In genomic region chr9:56828146-56828545, GRCm38 (mm10) we compare ENCODE assay signal across 22 mouse cellular contexts. TPM values are rescaled to one million over a fixed set of nuclear protein-coding genes. Genes with fewer than 3 reads are reported as not detected.
DNase-seq lines count a peak whose midpoint lies in the region; ATAC-seq lines count a peak whose summit lies in the region.
"Had no signal": no experiment of that assay in that cellular context is flagged by ENCODE, and none has a peak within 500 bp of the region (broad histone marks: within the 10 kb centered on the region; RNA-seq: fewer than 3 reads in every experiment).

No protein-coding gene starts in this region.

- H3K9ac ChIP-seq in hindbrain, embryonic 16.5 days (ENCODE audit: low read depth, low read length) = no peak overlapping the region
- no peak overlapping the region for H3K9ac ChIP-seq in hindbrain, embryonic 12.5 days
- H3K9ac ChIP-seq in midbrain, embryonic 14.5 days (replicated peaks; ENCODE audit: low read length) = no peak overlapping the region
- no peak overlapping the region for H3K9ac ChIP-seq in midbrain, embryonic 11.5 days (ENCODE audit: low read length)
- H3K9ac ChIP-seq: embryonic facial prominence, embryonic 15.5 days; heart, embryonic 12.5 days had no signal

- intact Hi-C loops in heart, postnatal 10 days (cut with DNase I) = loop anchor here (10.0 kb wide), 1 partner anchor 193 kb away; no protein-coding TSS in a partner anchor

- no peaks in the 10 kb centered on the region for H3K27me3 ChIP-seq in hindbrain, embryonic 16.5 days (replicated peaks; ENCODE audit: control insufficient read depth, insufficient read depth, low read length)
- H3K27me3 ChIP-seq in hindbrain, embryonic 12.5 days = peaks cover 12% of the 10 kb centered on the region; the same call in 1 of the 2 replicates
- no peaks in the 10 kb centered on the region for H3K27me3 ChIP-seq in midbrain, embryonic 14.5 days (ENCODE audit: control insufficient read depth, insufficient read depth, low read length)
- no peaks in the 10 kb centered on the region; the same call in 1 of the 2 replicates for H3K27me3 ChIP-seq in midbrain, embryonic 11.5 days (ENCODE audit: control insufficient read depth, insufficient read depth, low read length)

- 22% methylated on average over 9 of the region's 9 CpGs for WGBS in hindbrain, embryonic 16.5 days
- WGBS in hindbrain, embryonic 12.5 days = 34% methylated on average over 9 of the region's 9 CpGs
- 27% methylated on average over 9 of the region's 9 CpGs for WGBS in midbrain, embryonic 14.5 days
- WGBS in midbrain, embryonic 11.5 days = 42% methylated on average over 9 of the region's 9 CpGs

- H3K4me2 ChIP-seq in hindbrain, embryonic 16.5 days (ENCODE audit: low read length) = peak overlapping the region; percentile 13; the same call in 1 of the 2 replicates
- H3K4me2 ChIP-seq in hindbrain, embryonic 12.5 days (replicated peaks) = no peak overlapping the region
- H3K4me2 ChIP-seq in midbrain, embryonic 14.5 days (ENCODE audit: low read length) = no peak overlapping the region
- no peak overlapping the region for H3K4me2 ChIP-seq in midbrain, embryonic 11.5 days
- H3K4me2 ChIP-seq: embryonic facial prominence, embryonic 15.5 days; heart, embryonic 12.5 days had no signal

- H3K4me3 ChIP-seq in hindbrain, embryonic 16.5 days (ENCODE audit: low read length) = no peak overlapping the region
- no peak overlapping the region for H3K4me3 ChIP-seq in hindbrain, embryonic 12.5 days
- H3K4me3 ChIP-seq in midbrain, embryonic 14.5 days (replicated peaks; ENCODE audit: low read depth, low read length) = no peak overlapping the region
- no peak overlapping the region for H3K4me3 ChIP-seq in midbrain, embryonic 11.5 days (ENCODE audit: low read depth, low read length)
- H3K4me3 ChIP-seq: embryonic facial prominence, embryonic 15.5 days; heart, adult 2 months; heart, embryonic 12.5 days had no signal

- H3K4me1 ChIP-seq in hindbrain, embryonic 16.5 days (ENCODE audit: control insufficient read depth, insufficient read depth, low read depth, low read length) = peaks cover 26% of the 10 kb centered on the region
- H3K4me1 ChIP-seq in hindbrain, embryonic 12.5 days = peaks cover 36% of the 10 kb centered on the region
- H3K4me1 ChIP-seq in midbrain, embryonic 14.5 days (ENCODE audit: control insufficient read depth, insufficient read depth, low read length) = peaks cover 43% of the 10 kb centered on the region
- H3K4me1 ChIP-seq in midbrain, embryonic 11.5 days (ENCODE audit: control insufficient read depth, insufficient read depth, low read length) = peaks cover 19% of the 10 kb centered on the region

- no peaks in the 10 kb centered on the region for H3K36me3 ChIP-seq in hindbrain, embryonic 16.5 days (ENCODE audit: control insufficient read depth, insufficient read depth, low read length)
- no peaks in the 10 kb centered on the region for H3K36me3 ChIP-seq in hindbrain, embryonic 12.5 days
- no peaks in the 10 kb centered on the region for H3K36me3 ChIP-seq in midbrain, embryonic 14.5 days (ENCODE audit: control insufficient read depth, insufficient read depth, low read length)
- no peaks in the 10 kb centered on the region for H3K36me3 ChIP-seq in midbrain, embryonic 11.5 days (ENCODE audit: control insufficient read depth, insufficient read depth, low read length)
- H3K36me3 ChIP-seq: embryonic facial prominence, embryonic 15.5 days; heart, embryonic 12.5 days had no signal

- no peak overlapping the region for H3K27ac ChIP-seq in hindbrain, embryonic 16.5 days (ENCODE audit: low read depth, low read length)
- no peak overlapping the region for H3K27ac ChIP-seq in hindbrain, embryonic 12.5 days
- H3K27ac ChIP-seq in midbrain, embryonic 14.5 days (replicated peaks; ENCODE audit: low read depth, low read length) = 0 out of 2 replicates have a peak overlapping the region, but pooled peaks have one; percentile 41
- H3K27ac ChIP-seq in midbrain, embryonic 11.5 days (ENCODE audit: low read depth, low read length) = no peak overlapping the region
- H3K27ac ChIP-seq: embryonic facial prominence, embryonic 15.5 days; heart, adult 2 months; hindbrain, postnatal 0 days had no signal

- H3K9me3 ChIP-seq in hindbrain, embryonic 16.5 days (ENCODE audit: control insufficient read depth, low read length) = no peaks in the 10 kb centered on the region
- no peaks in the 10 kb centered on the region for H3K9me3 ChIP-seq in hindbrain, embryonic 12.5 days (replicated peaks)
- no peaks in the 10 kb centered on the region for H3K9me3 ChIP-seq in midbrain, embryonic 14.5 days (ENCODE audit: control insufficient read depth, low read length)
- no peaks in the 10 kb centered on the region for H3K9me3 ChIP-seq in midbrain, embryonic 11.5 days (ENCODE audit: control insufficient read depth, low read length)
- H3K9me3 ChIP-seq: embryonic facial prominence, embryonic 15.5 days; heart, embryonic 12.5 days had no signal

- ATAC-seq in hindbrain, embryonic 16.5 days = no peak
- no peak for ATAC-seq in hindbrain, embryonic 12.5 days (ENCODE audit: low FRiP score)
- no peak for ATAC-seq in midbrain, embryonic 14.5 days (ENCODE audit: low FRiP score, low TSS enrichment)
- no peak for ATAC-seq in midbrain, embryonic 11.5 days (ENCODE audit: low FRiP score)
- ATAC-seq: forebrain, embryonic 16.5 days; hindbrain, postnatal 0 days had no signal

- peak; percentile 63 for DNase-seq in midbrain, embryonic 14.5 days
- no peak for DNase-seq in midbrain, embryonic 11.5 days (ENCODE audit: low spot score, missing footprints)
- peak; percentile 37 for DNase-seq in embryo, embryonic 10.5 days (ENCODE audit: low spot score)
- DNase-seq in retina, postnatal 1 day = peak; percentile 57
- DNase-seq in heart, postnatal 10 days = no peak
- DNase-seq: cerebellum, adult 11 months; cerebellum, adult 8-10 months; cerebellum, postnatal 14 days; gastrocnemius, postnatal 14 days; heart, adult 2 months; heart, postnatal 36 days had no signal

RNA-seq across cellular contexts. Expression of gene Lingo1, which starts 31.9 kb away (rescaled TPM):
- 79.4 and 80.7 TPM in 2 replicates for polyA plus RNA-seq in hindbrain, embryonic 16.5 days (2015; fragmentation: Nextera tagmentation; extraction: Ambion mirVana)
- polyA plus RNA-seq in hindbrain, embryonic 12.5 days (2016; fragmentation: Nextera tagmentation; extraction: Ambion mirVana) = 35.6 and 36.9 TPM in 2 replicates
- polyA plus RNA-seq in midbrain, embryonic 14.5 days (2014; fragmentation: Nextera tagmentation; extraction: Ambion mirVana) = 49.4 and 72.2 TPM in 2 replicates
- polyA plus RNA-seq in midbrain, embryonic 11.5 days (2014; fragmentation: Nextera tagmentation; extraction: Ambion mirVana) = 4.3 and 5.7 TPM in 2 replicates
- 1 to 10 TPM; 2.1 to 2.3 TPM for total RNA-seq in heart, postnatal 10 days (2021)
- total RNA-seq: CH12.LX; common myeloid progenitor, adult 5-6 weeks had no signal

RNA-seq across cellular contexts. Expression of gene Odf3l1, which starts 36.3 kb away (rescaled TPM):
- 0.20 TPM in 1 of 2 replicates, not detected in the other for polyA plus RNA-seq in hindbrain, embryonic 16.5 days (2015; fragmentation: Nextera tagmentation; extraction: Ambion mirVana)
- polyA plus RNA-seq in hindbrain, embryonic 12.5 days (2016; fragmentation: Nextera tagmentation; extraction: Ambion mirVana) = 0.29 and 0.54 TPM in 2 replicates
- polyA plus RNA-seq in midbrain, embryonic 14.5 days (2014; fragmentation: Nextera tagmentation; extraction: Ambion mirVana) = not detected in 2 replicates
- not detected in 2 replicates for polyA plus RNA-seq in midbrain, embryonic 11.5 days (2014; fragmentation: Nextera tagmentation; extraction: Ambion mirVana)
- under 1 TPM in 1 of 2 experiments, not detected in 1; 0.32 TPM for total RNA-seq in heart, postnatal 10 days (2021)
- total RNA-seq: CH12.LX; common myeloid progenitor, adult 5-6 weeks; gastrocnemius, adult 18-20 months; heart, adult 2 months; heart, postnatal 36 days had no signal
- polyA plus RNA-seq: embryonic facial prominence, embryonic 11.5 days; forebrain, embryonic 11.5 days; forebrain, embryonic 16.5 days had no signal

RNA-seq across cellular contexts. Expression of gene Cspg4, which starts 36.7 kb away (rescaled TPM):
- 10.7 and 10.8 TPM in 2 replicates for polyA plus RNA-seq in hindbrain, embryonic 16.5 days (2015; fragmentation: Nextera tagmentation; extraction: Ambion mirVana)
- 6.8 and 8.9 TPM in 2 replicates for polyA plus RNA-seq in hindbrain, embryonic 12.5 days (2016; fragmentation: Nextera tagmentation; extraction: Ambion mirVana)
- polyA plus RNA-seq in midbrain, embryonic 14.5 days (2014; fragmentation: Nextera tagmentation; extraction: Ambion mirVana) = 4.1 TPM in 2 replicates
- 1.1 and 1.4 TPM in 2 replicates for polyA plus RNA-seq in midbrain, embryonic 11.5 days (2014; fragmentation: Nextera tagmentation; extraction: Ambion mirVana)
- total RNA-seq in heart, postnatal 10 days (2021) = 10 to 100 TPM; 42.6 to 43.4 TPM
- total RNA-seq: common myeloid progenitor, adult 5-6 weeks had no signal

Comparison
In these comparisons a context has a peak if more than half of its experiments do, and no peak if none do; other contexts are left out.
1. DNase-seq: peak in midbrain, embryonic 14.5 days (single experiment), embryo, embryonic 10.5 days (single experiment) and retina, postnatal 1 day (single experiment); none in midbrain, embryonic 11.5 days (single experiment) and heart, postnatal 10 days (0 of 2).